16 mouse cellular contexts compared by ENCODE assay signal in genomic region chr8:6139171-6139570, GRCm38 (mm10).
"Had no signal": no experiment of that assay in that cellular context is flagged by ENCODE, and none has a peak within 500 bp of the region (broad histone marks: within the 10 kb centered on the region; RNA-seq: fewer than 3 reads in every experiment).

No protein-coding gene starts in this region.

- H3K9ac ChIP-seq: lung, embryonic 14.5 days; midbrain, embryonic 12.5 days; neural tube, embryonic 13.5 days had no signal

- H3K27ac ChIP-seq: limb, embryonic 10.5 days; macrophage; midbrain, embryonic 12.5 days; neural tube, embryonic 13.5 days; stomach, postnatal 0 days had no signal

- H3K27me3 ChIP-seq: megakaryocyte, embryonic 14.5 days; neural tube, embryonic 13.5 days had no signal

- H3K4me1 ChIP-seq: limb, embryonic 10.5 days; megakaryocyte, embryonic 14.5 days; neural tube, embryonic 13.5 days had no signal

- H3K4me2 ChIP-seq: liver, embryonic 11.5 days; lung, embryonic 14.5 days; midbrain, embryonic 12.5 days; neural tube, embryonic 13.5 days had no signal

- DNase-seq: kidney, adult 8-10 months; kidney, postnatal 36 days; layer of hippocampus, adult 9-11 months; lung, embryonic 14.5 days; lung, postnatal 14 days; right cerebral cortex, adult 18-20 months; right cerebral cortex, postnatal 25 days; thymus, postnatal 4 days had no signal

- H3K4me3 ChIP-seq: limb, embryonic 10.5 days; megakaryocyte, embryonic 14.5 days; midbrain, embryonic 12.5 days; myocyte; neural tube, embryonic 13.5 days had no signal

- H3K36me3 ChIP-seq: limb, embryonic 10.5 days; midbrain, embryonic 12.5 days; neural tube, embryonic 13.5 days had no signal

- H3K9me3 ChIP-seq: limb, embryonic 10.5 days; megakaryocyte, embryonic 14.5 days; midbrain, embryonic 12.5 days; neural tube, embryonic 13.5 days had no signal
